Mouse (Mus musculus): ENCODE results near the gene Hist1h2bq. TPM values are rescaled to one million over a fixed set of nuclear protein-coding genes. Genes with fewer than 3 reads are reported as not detected.
"Not testable (repeated sequence)": the region's sequence is repeated elsewhere in the genome, so short reads cannot be mapped to it uniquely, and the experiment has no call there.

Gene Hist1h2bq
- polyA plus RNA-seq (2015; fragmentation: Nextera tagmentation; extraction: Ambion mirVana): 7.3 and 7.8 TPM in 2 replicates

- H3K36me3 ChIP-seq; H3K9me3 ChIP-seq; H3K27me3 ChIP-seq; H3K4me2 ChIP-seq; H3K4me3 ChIP-seq; H3K4me1 ChIP-seq (replicated peaks); H3K27ac ChIP-seq; H3K9ac ChIP-seq: not testable (repeated sequence)
- no CpG with 5 or more reads among the region's 23 CpGs for whole genome bisulfite sequencing
- peak; percentile 98 for ATAC-seq (ENCODE audit: low FRiP score)
Observed at GRCm38 (mm10) chr13:21810073-21810472, at the start of gene Hist1h2bq, which contains the start of gene Hist1h2ao. TSS of gene Hist1h2bq (minus strand) at chr13:21810197. TSS of gene Hist1h2ao (plus strand) at chr13:21810465.

GRCm38 (mm10) chr13:21855698-21856162 lies 45.7 kb upstream of the Hist1h2bq start:
- no peak for ATAC-seq (ENCODE audit: low FRiP score)
- Histone ChIP-seq H3K4me3 (peak overlapping the region; percentile 41), H3K27ac (no peak overlapping the region), H3K36me3 (no peaks in the 10 kb centered on the region), H3K4me2 (peak overlapping the region; percentile 52), H3K9ac (peak overlapping the region; percentile 49; the same call in 1 of the 2 replicates), H3K27me3 (peaks cover 3% of the 10 kb centered on the region; the same call in 1 of the 2 replicates), H3K4me1 (replicated peaks) (no peaks in the 10 kb centered on the region), H3K9me3 (no peaks in the 10 kb centered on the region)
- WGBS: 2% methylated on average over 15 of the region's 15 CpGs

GRCm38 (mm10) chr13:21855146-21855545 lies 45.1 kb upstream of the Hist1h2bq start:
- ATAC-seq (ENCODE audit: low FRiP score): peak; percentile 63
- Histone ChIP-seq H3K4me2 (peak overlapping the region; percentile 52), H3K27ac (no peak overlapping the region), H3K9me3 (no peaks in the 10 kb centered on the region), H3K9ac (no peak overlapping the region), H3K27me3 (peaks cover 3% of the 10 kb centered on the region; the same call in 1 of the 2 replicates), H3K4me3 (peak overlapping the region; percentile 41), H3K4me1 (replicated peaks) (no peaks in the 10 kb centered on the region), H3K36me3 (no peaks in the 10 kb centered on the region)
- WGBS: 2% methylated on average over 11 of the region's 11 CpGs

- H3K36me3 ChIP-seq: no peaks in the 10 kb centered on the region
Observed at GRCm38 (mm10) chr13:21852215-21852945, 42.4 kb upstream of the Hist1h2bq start.

GRCm38 (mm10) chr13:21850696-21851095 lies 40.7 kb upstream of the Hist1h2bq start:
- not testable (repeated sequence) for H3K36me3 ChIP-seq; H3K4me1 ChIP-seq (replicated peaks); H3K27ac ChIP-seq; H3K4me2 ChIP-seq; H3K9ac ChIP-seq; H3K4me3 ChIP-seq; ATAC-seq (ENCODE audit: low FRiP score); H3K9me3 ChIP-seq; H3K27me3 ChIP-seq
- WGBS: 32% methylated on average over 1 of the region's 1 CpGs

More at GRCm38 (mm10) chr13:21852215-21852945, 42.4 kb upstream of the Hist1h2bq start:
- no peak overlapping the region for H3K27ac ChIP-seq
- 79% methylated on average over 3 of the region's 3 CpGs for WGBS
- peaks cover 3% of the 10 kb centered on the region; the same call in 1 of the 2 replicates for H3K27me3 ChIP-seq
- H3K4me3 ChIP-seq: no peak overlapping the region
- H3K4me1 ChIP-seq (replicated peaks): no peaks in the 10 kb centered on the region
- ATAC-seq (ENCODE audit: low FRiP score): no peak
- H3K9ac ChIP-seq: no peak overlapping the region
- no peak overlapping the region for H3K4me2 ChIP-seq
- H3K9me3 ChIP-seq: no peaks in the 10 kb centered on the region

GRCm38 (mm10) chr13:21847883-21848282 lies 37.9 kb upstream of the Hist1h2bq start:
- WGBS: 23% methylated on average over 8 of the region's 8 CpGs
- no peak for ATAC-seq (ENCODE audit: low FRiP score)

GRCm38 (mm10) chr13:21846356-21846755 lies 36.4 kb upstream of the Hist1h2bq start:
- H3K9ac ChIP-seq; H3K4me3 ChIP-seq; ATAC-seq (ENCODE audit: low FRiP score); H3K27ac ChIP-seq; H3K36me3 ChIP-seq; H3K27me3 ChIP-seq; H3K9me3 ChIP-seq; H3K4me2 ChIP-seq; H3K4me1 ChIP-seq (replicated peaks): not testable (repeated sequence)

More at GRCm38 (mm10) chr13:21847883-21848282, 37.9 kb upstream of the Hist1h2bq start:
- no peak overlapping the region for H3K27ac ChIP-seq
- no peak overlapping the region for H3K4me3 ChIP-seq
- no peaks in the 10 kb centered on the region for H3K9me3 ChIP-seq
- no peaks in the 10 kb centered on the region for H3K36me3 ChIP-seq
- no peaks in the 10 kb centered on the region; the same call in 1 of the 2 replicates for H3K27me3 ChIP-seq
- H3K4me2 ChIP-seq: no peak overlapping the region
- H3K4me1 ChIP-seq (replicated peaks): no peaks in the 10 kb centered on the region
- H3K9ac ChIP-seq: no peak overlapping the region

GRCm38 (mm10) chr13:21840508-21840907 lies 30.5 kb upstream of the Hist1h2bq start:
- not testable (repeated sequence) for H3K27me3 ChIP-seq; H3K4me1 ChIP-seq (replicated peaks); H3K4me2 ChIP-seq; H3K9me3 ChIP-seq; H3K27ac ChIP-seq; H3K4me3 ChIP-seq; H3K9ac ChIP-seq; H3K36me3 ChIP-seq
- ATAC-seq (ENCODE audit: low FRiP score): 0 out of 2 replicates have a peak, but pooled peaks have one; percentile 58
- no CpG with 5 or more reads among the region's 4 CpGs for WGBS

GRCm38 (mm10) chr13:21833461-21833860 lies 23.5 kb upstream of the Hist1h2bq start, which contains the start of the genes Hist1h2ap and Hist1h2br:
TSS of gene Hist1h2ap (minus strand) at chr13:21833507.
TSS of gene Hist1h2br (plus strand) at chr13:21833743.
- no CpG with 5 or more reads among the region's 24 CpGs for WGBS
- H3K9ac ChIP-seq; H3K4me3 ChIP-seq; H3K27me3 ChIP-seq; H3K36me3 ChIP-seq; H3K4me2 ChIP-seq; H3K4me1 ChIP-seq (replicated peaks); H3K9me3 ChIP-seq; H3K27ac ChIP-seq: not testable (repeated sequence)
- ATAC-seq (ENCODE audit: low FRiP score): peak; percentile 97

GRCm38 (mm10) chr13:21831418-21832394 lies 21.7 kb upstream of the Hist1h2bq start, which contains the start of gene Hist1h4n:
TSS of gene Hist1h4n (minus strand) at chr13:21832196.
- not testable (repeated sequence) for H3K9ac ChIP-seq; H3K27ac ChIP-seq; H3K27me3 ChIP-seq; H3K9me3 ChIP-seq; H3K36me3 ChIP-seq; H3K4me1 ChIP-seq (replicated peaks)
- ATAC-seq (ENCODE audit: low FRiP score): peak; percentile 85
- peak within 1 kb of the TSS; percentile 27 for H3K4me3 ChIP-seq
- WGBS: under 1% methylated on average over 25 of the region's 58 CpGs
- H3K4me2 ChIP-seq: peak within 1 kb of the TSS; percentile 47

- WGBS: 89% methylated on average over 10 of the region's 10 CpGs
- H3K9ac ChIP-seq: no peak overlapping the region
- ATAC-seq (ENCODE audit: low FRiP score): no peak
Observed at GRCm38 (mm10) chr13:21830344-21830743, 20.3 kb upstream of the Hist1h2bq start.

GRCm38 (mm10) chr13:21828511-21828910 lies 18.5 kb upstream of the Hist1h2bq start:
- no peak overlapping the region for H3K9ac ChIP-seq
- WGBS: 88% methylated on average over 3 of the region's 3 CpGs
- no peaks in the 10 kb centered on the region for H3K36me3 ChIP-seq
- H3K27me3 ChIP-seq: no peaks in the 10 kb centered on the region
- H3K27ac ChIP-seq: no peak overlapping the region
- no peaks in the 10 kb centered on the region for H3K4me1 ChIP-seq (replicated peaks)
- no peak overlapping the region for H3K4me2 ChIP-seq
- no peak for ATAC-seq (ENCODE audit: low FRiP score)
- H3K4me3 ChIP-seq: no peak overlapping the region
- H3K9me3 ChIP-seq: no peaks in the 10 kb centered on the region

More at GRCm38 (mm10) chr13:21830344-21830743, 20.3 kb upstream of the Hist1h2bq start:
- H3K4me3 ChIP-seq: no peak overlapping the region
- H3K36me3 ChIP-seq: no peaks in the 10 kb centered on the region
- H3K9me3 ChIP-seq: no peaks in the 10 kb centered on the region
- no peak overlapping the region for H3K4me2 ChIP-seq
- no peaks in the 10 kb centered on the region for H3K27me3 ChIP-seq
- H3K27ac ChIP-seq: no peak overlapping the region
- no peaks in the 10 kb centered on the region for H3K4me1 ChIP-seq (replicated peaks)
